Mouse (Mus musculus): Measurements from ENCODE around the gene Adat1. TPM values are rescaled to one million over a fixed set of nuclear protein-coding genes. Genes with fewer than 3 reads are reported as not detected.

Adat1 gene
- polyA plus RNA-seq, 1 experiment from 2014 or later, result 6.2 TPM

GRCm38 (mm10) chr8:112005601-112006000, 13.5 kb upstream of the Adat1 start:
- Histone ChIP-seq H3K4me3 (no peak overlapping the region), H3K27ac (replicated peaks) (no peak overlapping the region), H3K36me3 (peaks cover 74% of the 10 kb centered on the region), H3K4me1 (peaks cover 15% of the 10 kb centered on the region), H3K4me2 (no peak overlapping the region), H3K9me3 (no peaks in the 10 kb centered on the region), H3K9ac (no peak overlapping the region), H3K27me3 (replicated peaks) (no peaks in the 10 kb centered on the region)
- no peak for ATAC-seq (ENCODE audit: extremely low read depth, insufficient number of reproducible peaks, low FRiP score, low TSS enrichment)
- WGBS, result 83% methylated on average over 6 of the region's 6 CpGs

- H3K36me3 ChIP-seq, result peaks cover 82% of the 10 kb centered on the region
- no peaks in the 10 kb centered on the region for H3K9me3 ChIP-seq
- H3K4me1 ChIP-seq, result peaks cover 7% of the 10 kb centered on the region
- H3K9ac ChIP-seq, result no peak overlapping the region
- H3K27me3 ChIP-seq (replicated peaks), result no peaks in the 10 kb centered on the region
- H3K4me3 ChIP-seq, result no peak overlapping the region
- H3K27ac ChIP-seq (replicated peaks), result no peak overlapping the region
- no peak overlapping the region for H3K4me2 ChIP-seq
- no peak for ATAC-seq (ENCODE audit: extremely low read depth, insufficient number of reproducible peaks, low FRiP score, low TSS enrichment)
Observed at GRCm38 (mm10) chr8:112004754-112005153, 12.7 kb upstream of the Adat1 start.

- H3K27ac ChIP-seq (replicated peaks), result no peak overlapping the region
- peak overlapping the region; percentile 84 for H3K4me2 ChIP-seq
- peaks cover 67% of the 10 kb centered on the region for H3K36me3 ChIP-seq
- peak overlapping the region; percentile 84 for H3K4me3 ChIP-seq
- WGBS, result 74% methylated on average over 3 of the region's 3 CpGs
- peaks cover 11% of the 10 kb centered on the region for H3K4me1 ChIP-seq
- peak overlapping the region; percentile 92; the same call in 1 of the 2 replicates for H3K9ac ChIP-seq
- no peaks in the 10 kb centered on the region for H3K9me3 ChIP-seq
- H3K27me3 ChIP-seq (replicated peaks), result no peaks in the 10 kb centered on the region
- ATAC-seq (ENCODE audit: extremely low read depth, insufficient number of reproducible peaks, low FRiP score, low TSS enrichment), result no peak
Observed at GRCm38 (mm10) chr8:111992703-111993039, 569 bp upstream of the Adat1 start.

- peaks cover 64% of the 10 kb centered on the region for H3K36me3 ChIP-seq
- no peak for ATAC-seq (ENCODE audit: extremely low read depth, insufficient number of reproducible peaks, low FRiP score, low TSS enrichment)
Observed at GRCm38 (mm10) chr8:111991278-111991677, 824 bp downstream of the Adat1 start.

DNA sequence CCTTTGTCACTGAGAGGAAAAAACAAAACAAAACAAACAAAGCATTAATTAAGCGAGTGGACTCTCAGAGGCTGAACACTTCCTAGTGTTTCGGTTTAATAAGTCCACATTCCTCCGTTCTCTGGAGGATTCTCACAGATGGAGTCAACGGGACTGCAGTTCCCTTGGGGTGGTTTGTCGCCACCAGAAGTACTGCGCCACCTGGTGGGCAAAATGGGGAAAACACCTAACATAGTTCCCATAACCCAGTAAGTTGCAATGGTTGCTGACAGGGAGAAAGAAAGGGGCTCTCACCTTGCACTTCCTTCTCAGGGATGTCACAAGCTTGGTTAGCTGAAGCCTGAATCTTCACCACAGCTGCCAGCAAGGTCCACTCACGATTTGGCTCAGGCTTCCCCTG, 2.2 kb downstream of the Adat1 start:
- H3K9ac ChIP-seq, result no peak overlapping the region
- no peak overlapping the region for H3K4me3 ChIP-seq
- H3K4me1 ChIP-seq, result peaks cover 13% of the 10 kb centered on the region
- no peak overlapping the region for H3K4me2 ChIP-seq
- peaks cover 64% of the 10 kb centered on the region for H3K36me3 ChIP-seq
- no peak for ATAC-seq (ENCODE audit: extremely low read depth, insufficient number of reproducible peaks, low FRiP score, low TSS enrichment)
- WGBS, result 19% methylated on average over 7 of the region's 7 CpGs
- no peak overlapping the region for H3K27ac ChIP-seq (replicated peaks)
- no peaks in the 10 kb centered on the region for H3K27me3 ChIP-seq (replicated peaks)
- no peaks in the 10 kb centered on the region for H3K9me3 ChIP-seq

More at GRCm38 (mm10) chr8:111991278-111991677, 824 bp downstream of the Adat1 start:
- peak overlapping the region; percentile 84 for H3K4me2 ChIP-seq
- peaks cover 11% of the 10 kb centered on the region for H3K4me1 ChIP-seq
- no peaks in the 10 kb centered on the region for H3K9me3 ChIP-seq
- H3K27me3 ChIP-seq (replicated peaks), result no peaks in the 10 kb centered on the region
- WGBS, result 60% methylated on average over 8 of the region's 8 CpGs
- peak overlapping the region; percentile 92 for H3K9ac ChIP-seq
- peak overlapping the region; percentile 84 for H3K4me3 ChIP-seq
- no peak overlapping the region for H3K27ac ChIP-seq (replicated peaks)

DNA sequence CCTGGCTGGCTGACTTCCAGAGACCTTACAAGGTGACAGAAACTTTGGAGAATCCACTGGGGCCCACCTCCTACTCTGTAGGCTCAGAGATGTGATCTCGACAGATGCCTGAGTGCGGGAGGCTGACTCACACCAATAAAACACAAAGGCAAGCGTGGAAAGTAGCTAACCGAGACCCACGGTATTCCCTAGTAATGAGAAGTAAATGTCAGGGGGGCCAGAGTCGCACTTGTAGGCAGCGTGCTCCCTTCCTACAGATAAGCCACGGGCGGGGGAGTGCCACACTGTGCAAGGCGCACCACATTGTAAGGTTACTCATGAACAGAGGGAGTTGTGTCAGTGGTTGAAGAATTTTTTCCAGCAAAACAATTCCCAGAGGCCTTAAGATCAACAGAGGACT, 7.6 kb downstream of the Adat1 start:
- no peaks in the 10 kb centered on the region for H3K27me3 ChIP-seq (replicated peaks)
- H3K4me2 ChIP-seq, result no peak overlapping the region
- no peak overlapping the region for H3K4me3 ChIP-seq
- no peak for ATAC-seq (ENCODE audit: extremely low read depth, insufficient number of reproducible peaks, low FRiP score, low TSS enrichment)
- WGBS, result 40% methylated on average over 10 of the region's 10 CpGs
- peaks cover 14% of the 10 kb centered on the region for H3K4me1 ChIP-seq
- H3K27ac ChIP-seq (replicated peaks), result peak overlapping the region; percentile 32; the same call in 1 of the 2 replicates
- H3K36me3 ChIP-seq, result peaks cover 80% of the 10 kb centered on the region
- no peaks in the 10 kb centered on the region for H3K9me3 ChIP-seq
- H3K9ac ChIP-seq, result peak overlapping the region; percentile 37

DNA sequence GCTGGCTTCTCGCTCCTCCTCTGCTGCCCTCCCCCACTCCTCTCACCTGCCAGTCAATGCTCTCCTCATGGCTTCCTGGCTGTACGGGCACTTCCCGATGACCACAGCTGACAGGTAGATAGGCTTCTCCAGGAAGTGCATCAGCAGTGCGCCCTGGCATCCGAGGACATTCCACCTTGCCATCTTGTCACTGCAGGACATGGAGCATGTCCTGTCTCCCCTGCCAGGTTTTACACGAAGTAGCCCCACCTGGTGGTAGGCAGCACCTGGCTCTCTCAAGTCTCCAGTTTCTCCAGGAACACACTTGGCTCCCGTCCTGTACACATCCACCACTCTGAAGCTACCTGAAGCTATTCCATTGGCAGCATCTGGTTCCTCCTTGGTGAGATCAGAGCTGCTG, 10.0 kb downstream of the Adat1 start:
- H3K9ac ChIP-seq, result no peak overlapping the region
- H3K4me2 ChIP-seq, result no peak overlapping the region
- no peak for ATAC-seq (ENCODE audit: extremely low read depth, insufficient number of reproducible peaks, low FRiP score, low TSS enrichment)
- H3K27ac ChIP-seq (replicated peaks), result no peak overlapping the region
- no peaks in the 10 kb centered on the region for H3K9me3 ChIP-seq
- peaks cover 73% of the 10 kb centered on the region for H3K36me3 ChIP-seq
- no peak overlapping the region for H3K4me3 ChIP-seq
- WGBS, result 71% methylated on average over 7 of the region's 7 CpGs
- no peaks in the 10 kb centered on the region for H3K27me3 ChIP-seq (replicated peaks)
- peaks cover 14% of the 10 kb centered on the region for H3K4me1 ChIP-seq

GRCm38 (mm10) chr8:111978147-111978546, 14.0 kb downstream of the Adat1 start:
- WGBS, result 78% methylated on average over 10 of the region's 10 CpGs
- Histone ChIP-seq H3K4me3 (no peak overlapping the region), H3K36me3 (peaks cover 75% of the 10 kb centered on the region), H3K9ac (no peak overlapping the region), H3K4me2 (no peak overlapping the region), H3K9me3 (no peaks in the 10 kb centered on the region), H3K27me3 (replicated peaks) (no peaks in the 10 kb centered on the region), H3K4me1 (no peaks in the 10 kb centered on the region), H3K27ac (replicated peaks) (no peak overlapping the region)
- ATAC-seq (ENCODE audit: extremely low read depth, insufficient number of reproducible peaks, low FRiP score, low TSS enrichment), result no peak

GRCm38 (mm10) chr8:111976326-111976725, 15.8 kb downstream of the Adat1 start:
- peaks cover 76% of the 10 kb centered on the region for H3K36me3 ChIP-seq
- H3K9me3 ChIP-seq, result no peaks in the 10 kb centered on the region
- ATAC-seq (ENCODE audit: extremely low read depth, insufficient number of reproducible peaks, low FRiP score, low TSS enrichment), result no peak
- 71% methylated on average over 2 of the region's 2 CpGs for WGBS
- no peaks in the 10 kb centered on the region for H3K4me1 ChIP-seq
- H3K4me2 ChIP-seq, result no peak overlapping the region
- H3K27ac ChIP-seq (replicated peaks), result no peak overlapping the region
- H3K4me3 ChIP-seq, result no peak overlapping the region
- H3K9ac ChIP-seq, result no peak overlapping the region
- H3K27me3 ChIP-seq (replicated peaks), result no peaks in the 10 kb centered on the region

DNA sequence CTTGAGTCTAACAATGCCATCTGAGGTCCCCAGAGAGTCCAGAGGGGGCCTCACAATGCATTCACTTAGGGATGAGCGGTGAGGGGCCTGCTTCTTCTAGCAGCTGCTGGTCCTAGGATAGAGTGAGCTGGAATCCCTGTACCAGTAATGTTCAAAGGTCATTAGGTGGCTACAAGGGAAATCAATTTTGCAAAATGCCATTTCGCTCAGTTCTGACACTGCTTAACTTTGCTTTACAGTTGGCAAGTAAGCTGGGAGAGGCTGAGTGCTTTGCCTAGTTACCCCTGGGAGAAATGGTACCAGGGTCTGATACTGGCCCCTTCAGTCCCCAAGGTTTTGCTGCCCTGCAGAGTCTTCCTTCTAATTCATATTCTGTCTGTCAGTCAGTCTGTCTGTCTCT, 16.4 kb downstream of the Adat1 start:
- Histone ChIP-seq H3K9me3 (no peaks in the 10 kb centered on the region), H3K36me3 (peaks cover 76% of the 10 kb centered on the region), H3K27me3 (replicated peaks) (no peaks in the 10 kb centered on the region), H3K4me1 (no peaks in the 10 kb centered on the region), H3K4me3 (no peak overlapping the region), H3K27ac (replicated peaks) (no peak overlapping the region), H3K4me2 (no peak overlapping the region), H3K9ac (no peak overlapping the region)
- no peak for ATAC-seq (ENCODE audit: extremely low read depth, insufficient number of reproducible peaks, low FRiP score, low TSS enrichment)
- WGBS, result 91% methylated on average over 2 of the region's 2 CpGs

- H3K36me3 ChIP-seq, result peaks cover 66% of the 10 kb centered on the region
- no peak overlapping the region for H3K4me3 ChIP-seq
- no peak overlapping the region for H3K4me2 ChIP-seq
- 94% methylated on average over 12 of the region's 12 CpGs for WGBS
- H3K27me3 ChIP-seq (replicated peaks), result no peaks in the 10 kb centered on the region
- H3K4me1 ChIP-seq, result no peaks in the 10 kb centered on the region
- H3K27ac ChIP-seq (replicated peaks), result no peak overlapping the region
- H3K9ac ChIP-seq, result no peak overlapping the region
- H3K9me3 ChIP-seq, result no peaks in the 10 kb centered on the region
- no peak for ATAC-seq (ENCODE audit: extremely low read depth, insufficient number of reproducible peaks, low FRiP score, low TSS enrichment)
Observed at GRCm38 (mm10) chr8:111974138-111974537, 18.0 kb downstream of the Adat1 start.

DNA sequence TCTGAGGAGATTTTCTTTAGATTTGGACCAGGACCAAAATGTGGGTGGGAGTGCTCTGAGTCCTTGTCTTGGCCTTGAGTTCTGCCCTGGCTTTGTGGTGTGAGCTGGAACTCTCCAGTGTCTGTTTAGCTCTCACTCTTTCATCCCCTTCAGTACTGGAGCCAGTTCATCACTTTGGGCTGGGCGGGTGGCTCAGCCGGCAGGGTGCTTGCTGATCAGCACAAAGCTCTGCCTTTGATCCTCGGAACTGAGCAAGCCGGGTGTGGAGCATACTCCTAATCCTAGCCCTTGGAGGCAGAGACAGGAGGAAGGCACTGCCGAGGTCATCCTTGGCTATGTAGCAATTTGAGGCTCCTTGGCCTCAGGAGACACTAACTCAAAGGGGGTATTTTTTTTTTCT, 23.1 kb downstream of the Adat1 start:
- no peaks in the 10 kb centered on the region for H3K27me3 ChIP-seq (replicated peaks)
- H3K9ac ChIP-seq, result no peak overlapping the region
- H3K27ac ChIP-seq (replicated peaks), result no peak overlapping the region
- H3K4me3 ChIP-seq, result no peak overlapping the region
- H3K9me3 ChIP-seq, result no peaks in the 10 kb centered on the region
- peaks cover 44% of the 10 kb centered on the region for H3K36me3 ChIP-seq
- 42% methylated on average over 5 of the region's 5 CpGs for WGBS
- no peak overlapping the region for H3K4me2 ChIP-seq
- H3K4me1 ChIP-seq, result no peaks in the 10 kb centered on the region
- no peak for ATAC-seq (ENCODE audit: extremely low read depth, insufficient number of reproducible peaks, low FRiP score, low TSS enrichment)
